ENCODE assay signal across 20 mouse cellular contexts in the genomic region with DNA sequence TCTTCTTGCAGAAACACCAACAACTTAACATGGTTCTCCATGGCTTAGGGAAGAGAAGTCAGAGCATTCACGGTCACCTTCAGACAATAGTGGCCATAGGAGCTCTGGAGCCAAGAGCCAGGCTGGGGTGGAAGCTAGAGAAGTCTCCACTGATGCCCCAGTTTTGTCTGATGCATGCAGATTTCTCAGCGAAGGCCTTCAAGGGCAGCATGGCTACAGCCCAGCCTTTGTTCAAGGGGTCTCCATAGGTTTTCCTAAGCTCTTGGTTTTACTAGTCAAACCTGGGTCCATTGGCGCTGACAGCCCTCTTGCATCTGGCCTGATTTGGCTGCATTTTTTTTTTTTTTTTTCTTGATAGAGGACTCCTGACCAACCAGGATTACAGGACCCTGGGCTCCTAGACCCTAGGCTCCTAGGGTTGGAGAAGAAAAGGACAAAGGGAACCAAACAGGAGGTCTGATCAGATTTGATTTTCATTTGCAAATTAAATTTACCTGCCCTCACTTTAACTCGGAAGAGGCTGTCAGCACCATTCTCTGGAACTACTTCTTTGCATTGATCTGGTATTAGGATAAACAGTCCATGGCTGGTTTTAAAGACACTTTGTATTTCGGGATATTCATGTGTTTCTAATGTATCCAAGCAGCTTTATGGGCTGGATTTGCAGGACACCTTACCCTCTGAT. TPM values are rescaled to one million over a fixed set of nuclear protein-coding genes. Genes with fewer than 3 reads are reported as not detected.
A peak's percentile ranks its signal among the peaks of the same experiment; 100 is the strongest.
DNase-seq lines count a peak whose midpoint lies in the region; ATAC-seq lines count a peak whose summit lies in the region.
"Had no signal": no experiment of that assay in that cellular context is flagged by ENCODE, and none has a peak within 500 bp of the region (broad histone marks: within the 10 kb centered on the region; RNA-seq: fewer than 3 reads in every experiment).

No protein-coding gene starts in this region.

- H3K9ac ChIP-seq in hindbrain, embryonic 11.5 days (ENCODE audit: low read depth, low read length), result no peak overlapping the region
- H3K9ac ChIP-seq in hindbrain, embryonic 14.5 days, result no peak overlapping the region
- peak overlapping the region; percentile 100 for H3K9ac ChIP-seq in limb, embryonic 13.5 days
- H3K9ac ChIP-seq: forebrain, postnatal 0 days; heart, embryonic 13.5 days had no signal

- H3K4me1 ChIP-seq in hindbrain, embryonic 11.5 days (replicated peaks; ENCODE audit: control insufficient read depth, insufficient read depth, low read length), result peaks cover 8% of the 10 kb centered on the region; the same call in 1 of the 2 replicates
- H3K4me1 ChIP-seq in hindbrain, embryonic 14.5 days (replicated peaks; ENCODE audit: control insufficient read depth, insufficient read depth, low read length), result no peaks in the 10 kb centered on the region; the same call in 1 of the 2 replicates
- peaks cover 46% of the 10 kb centered on the region for H3K4me1 ChIP-seq in limb, embryonic 13.5 days

- H3K4me3 ChIP-seq in hindbrain, embryonic 11.5 days (ENCODE audit: low read depth, low read length), result no peak overlapping the region
- H3K4me3 ChIP-seq in hindbrain, embryonic 14.5 days (replicated peaks; ENCODE audit: low read length), result no peak overlapping the region
- peak overlapping the region; percentile 95 for H3K4me3 ChIP-seq in limb, embryonic 13.5 days
- H3K4me3 ChIP-seq: heart, embryonic 13.5 days; megakaryocyte, embryonic 14.5 days had no signal

- no peaks in the 10 kb centered on the region for H3K36me3 ChIP-seq in hindbrain, embryonic 11.5 days (ENCODE audit: control insufficient read depth, insufficient read depth, low read length)
- H3K36me3 ChIP-seq in hindbrain, embryonic 14.5 days (replicated peaks; ENCODE audit: control insufficient read depth, insufficient read depth), result no peaks in the 10 kb centered on the region
- no peaks in the 10 kb centered on the region for H3K36me3 ChIP-seq in limb, embryonic 13.5 days
- H3K36me3 ChIP-seq: heart, embryonic 13.5 days had no signal

- 4% methylated on average over 5 of the region's 5 CpGs for WGBS in hindbrain, embryonic 11.5 days
- 2% methylated on average over 5 of the region's 5 CpGs for WGBS in hindbrain, embryonic 14.5 days
- WGBS in limb, embryonic 13.5 days, result 7% methylated on average over 5 of the region's 5 CpGs

- DNase-seq in hindbrain, embryonic 11.5 days (ENCODE audit: low spot score), result peak; percentile 59
- DNase-seq in hindbrain, embryonic 14.5 days (ENCODE audit: low spot score), result no peak
- DNase-seq in B cell, adult 2 months, result peak; percentile 9 to 23
- DNase-seq in embryo, embryonic 9.5 days (ENCODE audit: extremely low spot score), result peak; percentile 20
- no peak for DNase-seq in layer of hippocampus, adult 9-11 months
- no peak for DNase-seq in layer of hippocampus, adult 9-10 months (ENCODE audit: low spot score)
- DNase-seq: cerebellum, adult 8-10 months; forebrain, postnatal 0 days; kidney, adult 9 months; kidney, postnatal 4 days; lung, adult 18-20 months; lung, postnatal 14 days; right cerebral cortex, postnatal 14 days; spleen, adult 18-20 months had no signal

- H3K27ac ChIP-seq in hindbrain, embryonic 11.5 days (ENCODE audit: low read depth, low read length), result no peak overlapping the region
- no peak overlapping the region for H3K27ac ChIP-seq in hindbrain, embryonic 14.5 days
- peak overlapping the region; percentile 97 for H3K27ac ChIP-seq in limb, embryonic 13.5 days
- H3K27ac ChIP-seq: heart, embryonic 13.5 days had no signal

- no peaks in the 10 kb centered on the region for H3K9me3 ChIP-seq in hindbrain, embryonic 11.5 days (ENCODE audit: control insufficient read depth, low read length)
- H3K9me3 ChIP-seq in hindbrain, embryonic 14.5 days (ENCODE audit: control insufficient read depth, low read length), result no peaks in the 10 kb centered on the region
- H3K9me3 ChIP-seq in limb, embryonic 13.5 days, result no peaks in the 10 kb centered on the region
- H3K9me3 ChIP-seq: heart, embryonic 13.5 days had no signal

- ATAC-seq in hindbrain, embryonic 11.5 days (ENCODE audit: low FRiP score), result no peak
- ATAC-seq in hindbrain, embryonic 14.5 days (ENCODE audit: low FRiP score), result no peak
- ATAC-seq in limb, embryonic 13.5 days (ENCODE audit: low FRiP score, low read depth), result no peak
- ATAC-seq: forebrain, postnatal 0 days had no signal

- H3K4me2 ChIP-seq in hindbrain, embryonic 11.5 days (replicated peaks; ENCODE audit: low read depth, low read length), result no peak overlapping the region
- no peak overlapping the region for H3K4me2 ChIP-seq in hindbrain, embryonic 14.5 days (replicated peaks)
- peak overlapping the region; percentile 69 for H3K4me2 ChIP-seq in limb, embryonic 13.5 days (replicated peaks)
- H3K4me2 ChIP-seq: heart, embryonic 13.5 days; liver, embryonic 11.5 days had no signal

- peaks cover 93% of the 10 kb centered on the region for H3K27me3 ChIP-seq in hindbrain, embryonic 11.5 days (ENCODE audit: control insufficient read depth, insufficient read depth, low read length)
- H3K27me3 ChIP-seq in hindbrain, embryonic 14.5 days (ENCODE audit: control insufficient read depth, insufficient read depth, low read length), result peaks cover 92% of the 10 kb centered on the region
- H3K27me3 ChIP-seq in limb, embryonic 13.5 days, result peaks cover 37% of the 10 kb centered on the region

RNA-seq across cellular contexts. Expression of gene Hoxa13, which starts 3.6 kb away (rescaled TPM):
- polyA plus RNA-seq in hindbrain, embryonic 11.5 days (2014; fragmentation: Nextera tagmentation; extraction: Ambion mirVana), result not detected in 2 replicates
- polyA plus RNA-seq in hindbrain, embryonic 14.5 days (2014; fragmentation: Nextera tagmentation; extraction: Ambion mirVana), result not detected in 2 replicates
- 24.5 and 27.7 TPM in 2 replicates for polyA plus RNA-seq in limb, embryonic 13.5 days (2015; fragmentation: Nextera tagmentation; extraction: Ambion mirVana)
- polyA plus RNA-seq: embryonic facial prominence, embryonic 14.5 days; forebrain, postnatal 0 days; heart, embryonic 13.5 days; neural tube, embryonic 14.5 days had no signal

RNA-seq across cellular contexts. Expression of gene Hoxa11, which starts 18.6 kb away (rescaled TPM):
- polyA plus RNA-seq in hindbrain, embryonic 11.5 days (2014; fragmentation: Nextera tagmentation; extraction: Ambion mirVana), result not detected in 2 replicates
- not detected in 2 replicates for polyA plus RNA-seq in hindbrain, embryonic 14.5 days (2014; fragmentation: Nextera tagmentation; extraction: Ambion mirVana)
- polyA plus RNA-seq in limb, embryonic 13.5 days (2015; fragmentation: Nextera tagmentation; extraction: Ambion mirVana), result 44.5 and 55.0 TPM in 2 replicates
- polyA plus RNA-seq: embryonic facial prominence, embryonic 14.5 days; forebrain, postnatal 0 days; heart, embryonic 13.5 days had no signal

RNA-seq across cellular contexts. Expression of gene Hoxa10, which starts 23.6 kb away (rescaled TPM):
- not detected in 2 replicates for polyA plus RNA-seq in hindbrain, embryonic 11.5 days (2014; fragmentation: Nextera tagmentation; extraction: Ambion mirVana)
- 0.37 TPM in 1 of 2 replicates, not detected in the other for polyA plus RNA-seq in hindbrain, embryonic 14.5 days (2014; fragmentation: Nextera tagmentation; extraction: Ambion mirVana)
- polyA plus RNA-seq in limb, embryonic 13.5 days (2015; fragmentation: Nextera tagmentation; extraction: Ambion mirVana), result 191 and 207 TPM in 2 replicates
- polyA plus RNA-seq: embryonic facial prominence, embryonic 14.5 days; forebrain, postnatal 0 days; heart, embryonic 13.5 days had no signal

RNA-seq across cellular contexts. Expression of gene Hoxa9, which starts 33.4 kb away (rescaled TPM):
- 0.25 and 1.1 TPM in 2 replicates for polyA plus RNA-seq in hindbrain, embryonic 11.5 days (2014; fragmentation: Nextera tagmentation; extraction: Ambion mirVana)
- 1.5 and 2.0 TPM in 2 replicates for polyA plus RNA-seq in hindbrain, embryonic 14.5 days (2014; fragmentation: Nextera tagmentation; extraction: Ambion mirVana)
- 58.3 and 63.5 TPM in 2 replicates for polyA plus RNA-seq in limb, embryonic 13.5 days (2015; fragmentation: Nextera tagmentation; extraction: Ambion mirVana)
- polyA plus RNA-seq: forebrain, postnatal 0 days had no signal

RNA-seq across cellular contexts. Expression of gene Hoxa7, which starts 42.6 kb away (rescaled TPM):
- polyA plus RNA-seq in hindbrain, embryonic 11.5 days (2014; fragmentation: Nextera tagmentation; extraction: Ambion mirVana), result 0.34 and 1.9 TPM in 2 replicates
- polyA plus RNA-seq in hindbrain, embryonic 14.5 days (2014; fragmentation: Nextera tagmentation; extraction: Ambion mirVana), result 18.7 and 25.2 TPM in 2 replicates
- polyA plus RNA-seq in limb, embryonic 13.5 days (2015; fragmentation: Nextera tagmentation; extraction: Ambion mirVana), result 11.8 and 13.1 TPM in 2 replicates
- polyA plus RNA-seq: forebrain, postnatal 0 days had no signal

Comparison
In these comparisons a context has a peak if more than half of its experiments do, and no peak if none do; other contexts are left out.
1. DNase-seq: peak in hindbrain, embryonic 11.5 days (single experiment), B cell, adult 2 months (2 of 2) and embryo, embryonic 9.5 days (single experiment); none in hindbrain, embryonic 14.5 days (single experiment), layer of hippocampus, adult 9-11 months (single experiment) and layer of hippocampus, adult 9-10 months (single experiment).
2. RNA of gene Hoxa13, which starts 3.6 kb away (polyA plus RNA-seq): 24.5 to 27.7 TPM in limb, embryonic 13.5 days; not detected in hindbrain, embryonic 11.5 days and not detected in hindbrain, embryonic 14.5 days; every median in the first group is over 10 times any median in the second.
3. RNA of gene Hoxa11, which starts 18.6 kb away (polyA plus RNA-seq): 44.5 to 55.0 TPM in limb, embryonic 13.5 days; not detected in hindbrain, embryonic 11.5 days and not detected in hindbrain, embryonic 14.5 days; every median in the first group is over 10 times any median in the second.
4. RNA of gene Hoxa10, which starts 23.6 kb away (polyA plus RNA-seq): 191 to 207 TPM in limb, embryonic 13.5 days; 0.37 TPM in hindbrain, embryonic 14.5 days and not detected in hindbrain, embryonic 11.5 days; every median in the first group is over 100 times any median in the second.